Mouse (Mus musculus) MEL (cell line): ENCODE measurements at regions not wholly inside any gene's neighbourhood (a gene's known extent, or its start where the extent isn't known, plus 50 kb on each side); places are given as distances from the start of the nearest gene placed in this dataset.

ENCODE experiments used
- CHD1 ChIP-seq: IDR thresholded peaks from 2 replicates; pipeline ENCODE4 v1.6.1; 2012; ENCODE audit warnings: low read depth, mild to moderate bottlenecking, inconsistent platforms, low read length, improper control_type of control experiment
- CTCF ChIP-seq, 3 experiments: IDR thresholded peaks in 2 of 3; conservative IDR thresholded peaks in 1 of 3; 2 replicates each; pipeline ENCODE4 v1.5.1; 2011 to 2012; ENCODE audit warnings: low read length in 3 of 3, low read depth in 2 of 3, mild to moderate bottlenecking in 2 of 3, improper control_type of control experiment in 1 of 3, inconsistent platforms in 1 of 3, mixed read lengths in 1 of 3, moderate library complexity in 1 of 3; ENCODE audit not compliant: control insufficient read depth in 1 of 3, insufficient read depth in 1 of 3, poor library complexity in 1 of 3, severe bottlenecking in 1 of 3
- E2F4 ChIP-seq: IDR thresholded peaks from 2 replicates; pipeline ENCODE4 v1.6.1; 2011; ENCODE audit warnings: low read depth, low read length, improper control_type of control experiment, borderline replicate concordance
- ELF1 ChIP-seq: IDR thresholded peaks from 2 replicates; pipeline ENCODE4 v1.6.1; 2014; ENCODE audit warnings: low read depth, mild to moderate bottlenecking, inconsistent platforms, low read length, improper control_type of control experiment, moderate library complexity
- HCFC1 ChIP-seq: IDR thresholded peaks from 2 replicates; pipeline ENCODE4 v1.6.1; 2012; ENCODE audit warnings: low read depth, mild to moderate bottlenecking, inconsistent platforms, low read length, improper control_type of control experiment, moderate library complexity
- MAX ChIP-seq: IDR thresholded peaks from 2 replicates; pipeline ENCODE4 v1.6.1; 2011; ENCODE audit warnings: low read length, improper control_type of control experiment
- NELFE ChIP-seq: IDR thresholded peaks from 2 replicates; pipeline ENCODE4 v1.6.1; 2011; ENCODE audit warnings: low read depth, low read length, improper control_type of control experiment
- NRF1 ChIP-seq: IDR thresholded peaks from 2 replicates; pipeline ENCODE4 v1.6.1; 2014; ENCODE audit warnings: low read depth, mild to moderate bottlenecking, inconsistent platforms, low read length, improper control_type of control experiment, moderate library complexity; ENCODE audit not compliant: poor library complexity, insufficient read depth, severe bottlenecking
- POLR2A ChIP-seq, 2 experiments: IDR thresholded peaks; 2 replicates each; pipeline ENCODE4 v1.6.1; 2011 to 2012; ENCODE audit warnings: low read length in 2 of 2, mild to moderate bottlenecking in 2 of 2, control low read depth in 1 of 2, improper control_type of control experiment in 1 of 2, low read depth in 1 of 2, moderate library complexity in 1 of 2; ENCODE audit not compliant: control insufficient read depth in 1 of 2, insufficient read depth in 1 of 2, poor library complexity in 1 of 2
- USF2 ChIP-seq, 2 experiments: IDR thresholded peaks; 2 replicates each; pipeline ENCODE4 v1.6.1; 2011 to 2012; ENCODE audit warnings: improper control_type of control experiment in 2 of 2, low read length in 2 of 2, borderline replicate concordance in 1 of 2, inconsistent platforms in 1 of 2, low read depth in 1 of 2, mild to moderate bottlenecking in 1 of 2; ENCODE audit not compliant: insufficient read depth in 1 of 2

GRCm38 (mm10) chr3:133645604-133646003, 100.7 kb upstream of the Tet2 start:
- TF ChIP-seq POLR2A (IDR thresholded peaks at IDR 0.05; ENCODE audit: control insufficient read depth in 1 of 2, insufficient read depth in 1 of 2, low read depth in 1 of 2, low read length in 2 of 2, poor library complexity in 1 of 2) (no peak), CTCF (IDR thresholded peaks at IDR 0.05 in 2 of 3, conservative IDR thresholded peaks at IDR 0.05 in 1 of 3; ENCODE audit: control insufficient read depth in 1 of 3, insufficient read depth in 1 of 3, low read depth in 2 of 3, low read length in 3 of 3, poor library complexity in 1 of 3, severe bottlenecking in 1 of 3) (no peak), CHD1 (no peak), MAX (no peak), E2F4 (no peak), USF2 (IDR thresholded peaks at IDR 0.05; ENCODE audit: borderline replicate concordance in 1 of 2, insufficient read depth in 1 of 2, low read depth in 1 of 2, low read length in 2 of 2) (no peak), ELF1 (no peak), HCFC1 (no peak), NRF1 (no peak), NELFE (no peak)
